Mouse (Mus musculus): Measurements from ENCODE around the gene Gm49388.

DNA sequence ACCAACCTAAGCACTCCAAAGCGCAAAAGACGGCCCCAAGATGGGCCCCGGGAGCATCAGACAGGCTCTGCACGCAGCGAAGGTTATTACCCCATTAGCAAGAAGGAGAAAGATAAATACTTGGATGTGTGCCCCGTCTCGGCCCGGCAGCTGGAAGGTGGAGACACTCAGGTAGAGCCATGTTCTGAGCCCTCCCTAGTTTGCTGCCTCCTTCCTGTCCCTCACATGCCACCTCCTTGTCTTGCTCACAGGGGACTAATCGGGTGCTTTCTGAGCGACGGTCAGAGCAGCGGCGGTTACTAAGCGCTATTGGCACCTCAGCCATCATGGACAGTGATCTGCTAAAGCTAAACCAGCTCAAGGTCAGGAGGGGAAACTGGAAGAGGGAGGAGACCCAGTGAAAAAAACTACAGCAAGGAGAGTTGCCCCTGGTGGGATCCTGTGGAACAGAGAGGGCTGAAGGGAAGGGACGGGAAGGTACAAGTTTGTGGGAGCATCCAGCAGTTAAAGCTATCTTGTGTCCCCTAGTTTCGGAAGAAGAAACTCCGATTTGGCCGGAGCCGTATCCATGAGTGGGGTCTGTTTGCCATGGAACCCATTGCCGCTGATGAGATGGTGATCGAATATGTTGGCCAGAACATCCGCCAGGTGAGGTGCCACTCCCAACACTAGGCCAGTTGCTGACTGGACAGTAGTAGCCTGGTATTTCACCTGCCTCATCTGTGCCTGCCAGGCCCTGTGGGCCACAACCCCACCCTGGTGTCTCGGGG lies 11.9 kb downstream of the Gm49388 start:
- TF ChIP-seq GATA1 (IDR thresholded peaks at IDR 0.05; ENCODE audit: low read length) (no peak), TAL1 (IDR thresholded peaks at IDR 0.05; ENCODE audit: low read length) (no peak)

Measured in erythroblast, embryonic 14.5 days (primary cell).